Mouse (Mus musculus) frontal cortex, postnatal 14 days (tissue): ENCODE data around the gene Fastkd5.
A peak's percentile ranks its signal among the peaks of the same experiment; 100 is the strongest.
"Not testable (repeated sequence)": the region's sequence is repeated elsewhere in the genome, so short reads cannot be mapped to it uniquely, and the experiment has no call there.

Experiments used
- DNase-seq, 2 experiments: peaks; one replicate each; pipeline ENCODE4 v3.0.0; 2022; ENCODE audit warnings: low spot score in 2 of 2

Fastkd5 gene

GRCm38 (mm10) chr2:130577021-130577420 lies 52.8 kb downstream of the Fastkd5 start:
- DNase-seq, result no peak

- not testable (repeated sequence) for DNase-seq
Measured at GRCm38 (mm10) chr2:130576564-130576963, 53.3 kb downstream of the Fastkd5 start.

GRCm38 (mm10) chr2:130575873-130576272 lies 54.0 kb downstream of the Fastkd5 start, which contains the start of gene Oxt:
Gene Oxt (plus strand): TSS chr2:130576173.
- DNase-seq, result no peak

GRCm38 (mm10) chr2:130574960-130575359 lies 54.9 kb downstream of the Fastkd5 start:
- DNase-seq, result no peak

GRCm38 (mm10) chr2:130569926-130570325 lies 59.9 kb downstream of the Fastkd5 start:
- DNase-seq, result no peak

- no peak for DNase-seq
Measured at GRCm38 (mm10) chr2:130568921-130569320, 60.9 kb downstream of the Fastkd5 start.

- no peak for DNase-seq
Measured at GRCm38 (mm10) chr2:130564983-130565382, 64.8 kb downstream of the Fastkd5 start.

GRCm38 (mm10) chr2:130564063-130564462 lies 65.8 kb downstream of the Fastkd5 start:
- DNase-seq, result peak in 1 of 2 experiments; percentile 38
